Mouse (Mus musculus) intestine, postnatal 0 days (tissue): Measurements from ENCODE around the gene Gas6. TPM values are rescaled to one million over a fixed set of nuclear protein-coding genes. Genes with fewer than 3 reads are reported as not detected.

ENCODE experiments used
- ATAC-seq: fragments of 200-750 bp; cut with Nextera tagmentation; 2 replicates; pipeline ENCODE4 v1.8.0; 2017; ENCODE audit warnings: mild to moderate bottlenecking, moderate TSS enrichment, moderate library complexity
- H3K27ac ChIP-seq: fragments of 300-500 bp; sonication (generic); 2 replicates; pipeline ENCODE4 v1.5.1; 2014; ENCODE audit warnings: mild to moderate bottlenecking, low read depth, low read length, moderate library complexity
- H3K27me3 ChIP-seq: fragments of 300-500 bp; sonication (generic); replicated peaks from 2 replicates; pipeline ENCODE4 v1.6.1; 2014; ENCODE audit warnings: low read length, mixed read lengths; ENCODE audit not compliant: control insufficient read depth, insufficient read depth
- H3K36me3 ChIP-seq: fragments of 300-500 bp; sonication (generic); 2 replicates; pipeline ENCODE4 v1.6.1; 2014; ENCODE audit warnings: mild to moderate bottlenecking, moderate library complexity; ENCODE audit not compliant: control insufficient read depth, insufficient read depth
- H3K4me1 ChIP-seq: fragments of 300-500 bp; sonication (generic); replicated peaks from 2 replicates; pipeline ENCODE4 v1.6.1; 2014; ENCODE audit warnings: antibody characterized with exemption, low read length, mixed read lengths; ENCODE audit not compliant: control insufficient read depth, insufficient read depth
- H3K4me2 ChIP-seq: fragments of 300-500 bp; sonication (generic); replicated peaks from 2 replicates; pipeline ENCODE4 v1.6.1; 2014; ENCODE audit warnings: low read depth, mild to moderate bottlenecking, moderate library complexity
- H3K4me3 ChIP-seq: fragments of 300-500 bp; sonication (generic); 2 replicates; pipeline ENCODE4 v1.5.1; 2014; ENCODE audit warnings: low read depth, low read length
- H3K9ac ChIP-seq: fragments of 300-500 bp; sonication (generic); 2 replicates; pipeline ENCODE4 v1.6.1; 2014; ENCODE audit warnings: mild to moderate bottlenecking, low read depth, low read length
- H3K9me3 ChIP-seq: fragments of 300-500 bp; sonication (generic); 2 replicates; pipeline ENCODE4 v1.6.1; 2016; ENCODE audit warnings: mixed run types; ENCODE audit not compliant: control insufficient read depth
- CTCF ChIP-seq: sonication (generic); IDR thresholded peaks from 2 replicates; pipeline ENCODE4 v1.5.1; 2016; ENCODE audit warnings: low read depth, mild to moderate bottlenecking, control low read depth, antibody characterized with exemption, moderate library complexity
- WGBS: fragments of 180-500 bp; shearing (Covaris S2); extraction: QIAGEN DNeasy Blood & Tissue Kit; methylation state at CpG from one replicate; pipeline ENCODE4 v1.1.7; 2014; 5-methylcytosine and 5-hydroxymethylcytosine counted together
- polyA plus RNA-seq: library from polyadenylated mRNA; unstranded; fragments of >200 nt; fragmentation: Nextera tagmentation; extraction: Ambion mirVana; gene quantifications from 2 replicates; pipeline ENCODE4 v1.2.1, GENCODE M21; 2015

Gas6 gene
- polyA plus RNA-seq, 1 experiment from 2014 or later, result 77.3 TPM

GRCm38 (mm10) chr8:13483191-13483590 is 11.1 kb downstream of the Gas6 start:
- Histone ChIP-seq H3K9me3 (no peaks in the 10 kb centered on the region), H3K4me3 (no peak overlapping the region), H3K36me3 (peaks cover 30% of the 10 kb centered on the region), H3K27me3 (no peaks in the 10 kb centered on the region), H3K9ac (no peak overlapping the region), H3K4me2 (no peak overlapping the region), H3K27ac (no peak overlapping the region), H3K4me1 (no peaks in the 10 kb centered on the region)
- no peak for ATAC-seq
- no peak for TF ChIP-seq CTCF
- WGBS, result 87% methylated on average over 5 of the region's 5 CpGs

- 88% methylated on average over 2 of the region's 2 CpGs for WGBS
- no peak for ATAC-seq
- H3K9me3 ChIP-seq, result no peaks in the 10 kb centered on the region
- peaks cover 35% of the 10 kb centered on the region for H3K36me3 ChIP-seq
- H3K27me3 ChIP-seq, result no peaks in the 10 kb centered on the region
- no peak overlapping the region for H3K9ac ChIP-seq
- H3K4me1 ChIP-seq, result no peaks in the 10 kb centered on the region
- H3K4me3 ChIP-seq, result no peak overlapping the region
- TF ChIP-seq CTCF, result no peak
- no peak overlapping the region for H3K4me2 ChIP-seq
- no peak overlapping the region for H3K27ac ChIP-seq
These were observed 12.0 kb downstream of the Gas6 start for GRCm38 (mm10) chr8:13482101-13482801.

- ATAC-seq, result no peak
These were observed 12.7 kb downstream of the Gas6 start for GRCm38 (mm10) chr8:13481596-13481995.

GRCm38 (mm10) chr8:13481089-13481554 is 13.2 kb downstream of the Gas6 start:
- ATAC-seq, result no peak
- TF ChIP-seq CTCF, result no peak
- no peak overlapping the region for H3K4me3 ChIP-seq
- no peak overlapping the region for H3K9ac ChIP-seq
- no peaks in the 10 kb centered on the region for H3K4me1 ChIP-seq
- H3K36me3 ChIP-seq, result peaks cover 46% of the 10 kb centered on the region
- WGBS, result 62% methylated on average over 7 of the region's 7 CpGs
- no peak overlapping the region for H3K27ac ChIP-seq
- no peaks in the 10 kb centered on the region for H3K27me3 ChIP-seq
- H3K9me3 ChIP-seq, result no peaks in the 10 kb centered on the region
- H3K4me2 ChIP-seq, result no peak overlapping the region

More at GRCm38 (mm10) chr8:13481596-13481995, 12.7 kb downstream of the Gas6 start:
- no peaks in the 10 kb centered on the region for H3K27me3 ChIP-seq
- no peak for TF ChIP-seq CTCF
- 83% methylated on average over 3 of the region's 3 CpGs for WGBS
- no peak overlapping the region for H3K9ac ChIP-seq
- H3K9me3 ChIP-seq, result no peaks in the 10 kb centered on the region
- H3K36me3 ChIP-seq, result peaks cover 41% of the 10 kb centered on the region
- H3K4me2 ChIP-seq, result no peak overlapping the region
- H3K27ac ChIP-seq, result no peak overlapping the region
- no peak overlapping the region for H3K4me3 ChIP-seq
- H3K4me1 ChIP-seq, result no peaks in the 10 kb centered on the region

GRCm38 (mm10) chr8:13475892-13476291 is 18.4 kb downstream of the Gas6 start:
- Histone ChIP-seq H3K27ac (no peak overlapping the region), H3K27me3 (no peaks in the 10 kb centered on the region), H3K36me3 (peaks cover 63% of the 10 kb centered on the region), H3K4me1 (no peaks in the 10 kb centered on the region), H3K9me3 (no peaks in the 10 kb centered on the region), H3K9ac (no peak overlapping the region), H3K4me3 (no peak overlapping the region), H3K4me2 (no peak overlapping the region)
- TF ChIP-seq CTCF, result peak; percentile 54
- WGBS, result 56% methylated on average over 9 of the region's 9 CpGs
- no peak for ATAC-seq

GRCm38 (mm10) chr8:13472284-13472683 is 22.0 kb downstream of the Gas6 start:
- Histone ChIP-seq H3K9ac (no peak overlapping the region), H3K27ac (no peak overlapping the region), H3K9me3 (no peaks in the 10 kb centered on the region), H3K4me1 (no peaks in the 10 kb centered on the region), H3K36me3 (peaks cover 81% of the 10 kb centered on the region), H3K27me3 (no peaks in the 10 kb centered on the region), H3K4me2 (no peak overlapping the region), H3K4me3 (no peak overlapping the region)
- 62% methylated on average over 7 of the region's 7 CpGs for WGBS
- TF ChIP-seq CTCF, result no peak
- no peak for ATAC-seq
